In genomic region chr9:27409733-27410132, GRCm38 (mm10) we compare ENCODE assay signal across 9 mouse cellular contexts. TPM values are rescaled to one million over a fixed set of nuclear protein-coding genes. Genes with fewer than 3 reads are reported as not detected.
DNase-seq lines count a peak whose midpoint lies in the region; ATAC-seq lines count a peak whose summit lies in the region.
"Had no signal": no experiment of that assay in that cellular context is flagged by ENCODE, and none has a peak within 500 bp of the region (broad histone marks: within the 10 kb centered on the region; RNA-seq: fewer than 3 reads in every experiment).

No protein-coding gene starts in this region.

- no peak overlapping the region for H3K4me3 ChIP-seq in hindbrain, embryonic 14.5 days (replicated peaks; ENCODE audit: low read length)
- H3K4me3 ChIP-seq in limb, embryonic 12.5 days (replicated peaks): no peak overlapping the region
- H3K4me3 ChIP-seq: lung, embryonic 15.5 days had no signal

- no peak overlapping the region for H3K9ac ChIP-seq in hindbrain, embryonic 14.5 days
- H3K9ac ChIP-seq in limb, embryonic 12.5 days (replicated peaks): no peak overlapping the region
- H3K9ac ChIP-seq: lung, embryonic 15.5 days had no signal

- H3K36me3 ChIP-seq in hindbrain, embryonic 14.5 days (replicated peaks; ENCODE audit: control insufficient read depth, insufficient read depth): no peaks in the 10 kb centered on the region
- H3K36me3 ChIP-seq in limb, embryonic 12.5 days: no peaks in the 10 kb centered on the region
- H3K36me3 ChIP-seq: lung, embryonic 15.5 days had no signal

- H3K4me2 ChIP-seq in hindbrain, embryonic 14.5 days (replicated peaks): no peak overlapping the region
- no peak overlapping the region for H3K4me2 ChIP-seq in limb, embryonic 12.5 days
- H3K4me2 ChIP-seq: lung, embryonic 15.5 days had no signal

- ATAC-seq in hindbrain, embryonic 14.5 days (ENCODE audit: low FRiP score): peak; percentile 81
- ATAC-seq in limb, embryonic 12.5 days (ENCODE audit: insufficient number of reproducible peaks, insufficient read depth, low FRiP score, low TSS enrichment, low read depth): 0 out of 2 replicates have a peak, but pooled peaks have one; percentile 45

- H3K27me3 ChIP-seq in hindbrain, embryonic 14.5 days (ENCODE audit: control insufficient read depth, insufficient read depth, low read length): no peaks in the 10 kb centered on the region
- peaks cover 33% of the 10 kb centered on the region for H3K27me3 ChIP-seq in limb, embryonic 12.5 days
- H3K27me3 ChIP-seq: lung, embryonic 15.5 days had no signal

- H3K4me1 ChIP-seq in hindbrain, embryonic 14.5 days (replicated peaks; ENCODE audit: control insufficient read depth, insufficient read depth, low read length): peaks cover 4% of the 10 kb centered on the region
- H3K4me1 ChIP-seq in limb, embryonic 12.5 days (replicated peaks): peaks cover 4% of the 10 kb centered on the region; the same call in 1 of the 2 replicates
- H3K4me1 ChIP-seq: lung, embryonic 15.5 days had no signal

- peak; percentile 18 for DNase-seq in gastrocnemius, postnatal 10 days
- DNase-seq in gastrocnemius, postnatal 25 days: no peak
- DNase-seq in MN1 (ENCODE audit: low spot score): peak; percentile 49
- peak; percentile 86 for DNase-seq in embryo, embryonic 10.5 days (ENCODE audit: low spot score)
- peak; percentile 91 for DNase-seq in hindbrain, embryonic 14.5 days (ENCODE audit: low spot score)
- peak; percentile 87 for DNase-seq in retina, embryonic 14.5 days (ENCODE audit: low spot score)
- no peak for DNase-seq in gastrocnemius, adult 8-10 months (ENCODE audit: low spot score in 2 of 2)

- no peak overlapping the region for H3K27ac ChIP-seq in hindbrain, embryonic 14.5 days
- H3K27ac ChIP-seq in limb, embryonic 12.5 days: no peak overlapping the region
- H3K27ac ChIP-seq: lung, embryonic 15.5 days had no signal

- no peaks in the 10 kb centered on the region for H3K9me3 ChIP-seq in hindbrain, embryonic 14.5 days (ENCODE audit: control insufficient read depth, low read length)
- H3K9me3 ChIP-seq in limb, embryonic 12.5 days: no peaks in the 10 kb centered on the region
- H3K9me3 ChIP-seq: lung, embryonic 15.5 days had no signal

RNA-seq across cellular contexts. Expression of gene Spata19, which starts 13.1 kb away (rescaled TPM):
- not detected for total RNA-seq in gastrocnemius, postnatal 10 days (2021)
- total RNA-seq in gastrocnemius, postnatal 25 days (2021): not detected
- 0.56 TPM in 1 of 2 replicates, not detected in the other for polyA plus RNA-seq in hindbrain, embryonic 14.5 days (2014; fragmentation: Nextera tagmentation; extraction: Ambion mirVana)
- not detected in 2 replicates for polyA plus RNA-seq in limb, embryonic 12.5 days (2016; fragmentation: Nextera tagmentation; extraction: Ambion mirVana)
- not detected for total RNA-seq in gastrocnemius, adult 8-10 months (2022)
- polyA plus RNA-seq: lung, embryonic 15.5 days had no signal

Comparison
In these comparisons a context has a peak if more than half of its experiments do, and no peak if none do; other contexts are left out.
1. DNase-seq: peak in gastrocnemius, postnatal 10 days (single experiment), MN1 (single experiment), embryo, embryonic 10.5 days (single experiment), hindbrain, embryonic 14.5 days (single experiment) and retina, embryonic 14.5 days (single experiment); none in gastrocnemius, postnatal 25 days (single experiment) and gastrocnemius, adult 8-10 months (0 of 2).